Mouse (Mus musculus) forebrain, embryonic 13.5 days (tissue): ENCODE data around the gene Vapa. TPM values are rescaled to one million over a fixed set of nuclear protein-coding genes. Genes with fewer than 3 reads are reported as not detected.
"Not testable (repeated sequence)": the region's sequence is repeated elsewhere in the genome, so short reads cannot be mapped to it uniquely, and the experiment has no call there.

Experiments
- ATAC-seq: fragments of 200-750 bp; cut with Nextera tagmentation; 2 replicates; pipeline ENCODE4 v1.8.0; 2017
- H3K27ac ChIP-seq: fragments of 300-500 bp; sonication (generic); 2 replicates; pipeline ENCODE4 v1.5.1; 2015; ENCODE audit warnings: inconsistent platforms, mild to moderate bottlenecking, moderate library complexity
- H3K27me3 ChIP-seq: fragments of 300-500 bp; sonication (generic); 2 replicates; pipeline ENCODE4 v1.6.1; 2015; ENCODE audit warnings: mild to moderate bottlenecking, inconsistent platforms
- H3K36me3 ChIP-seq: fragments of 300-500 bp; sonication (generic); 2 replicates; pipeline ENCODE4 v1.6.1; 2015; ENCODE audit warnings: mild to moderate bottlenecking, inconsistent platforms; ENCODE audit not compliant: poor library complexity, severe bottlenecking
- H3K4me1 ChIP-seq: fragments of 300-500 bp; sonication (generic); 2 replicates; pipeline ENCODE4 v1.6.1; 2015; ENCODE audit warnings: inconsistent platforms
- H3K4me2 ChIP-seq: fragments of 300-500 bp; sonication (generic); 2 replicates; pipeline ENCODE4 v1.6.1; 2015; ENCODE audit warnings: inconsistent platforms, mild to moderate bottlenecking, moderate library complexity
- H3K4me3 ChIP-seq: fragments of 300-500 bp; sonication (generic); 2 replicates; pipeline ENCODE4 v1.5.1; 2015; ENCODE audit warnings: mild to moderate bottlenecking, inconsistent platforms
- H3K9ac ChIP-seq: fragments of 300-500 bp; sonication (generic); 2 replicates; pipeline ENCODE4 v1.6.1; 2015; ENCODE audit warnings: mild to moderate bottlenecking, inconsistent platforms
- H3K9me3 ChIP-seq: fragments of 300-500 bp; sonication (generic); replicated peaks from 2 replicates; pipeline ENCODE4 v1.6.1; 2016; ENCODE audit warnings: inconsistent platforms
- WGBS: fragments of 180-500 bp; shearing (Covaris S2); methylation state at CpG from one replicate; pipeline ENCODE4 v1.1.7; 2015; 5-methylcytosine and 5-hydroxymethylcytosine counted together
- polyA plus RNA-seq: library from polyadenylated mRNA; unstranded; fragments of >200 nt; fragmentation: Nextera tagmentation; extraction: Ambion mirVana; gene quantifications from 2 replicates; pipeline ENCODE4 v1.2.1, GENCODE M21; 2015

The Vapa gene
- polyA plus RNA-seq, 1 experiment from 2014 or later: 221 TPM

- Histone ChIP-seq H3K4me3 (no peak overlapping the region), H3K4me1 (no peaks in the 10 kb centered on the region), H3K9ac (no peak overlapping the region), H3K4me2 (no peak overlapping the region), H3K9me3 (no peaks in the 10 kb centered on the region), H3K27ac (no peak overlapping the region), H3K27me3 (no peaks in the 10 kb centered on the region), H3K36me3 (no peaks in the 10 kb centered on the region)
- WGBS: 85% methylated on average over 5 of the region's 5 CpGs
- ATAC-seq: no peak
These were observed 30.2 kb upstream of the Vapa start for GRCm38 (mm10) chr17:65643579-65643978.

- Histone ChIP-seq H3K27ac (no peak overlapping the region), H3K27me3 (no peaks in the 10 kb centered on the region), H3K36me3 (no peaks in the 10 kb centered on the region), H3K4me3 (no peak overlapping the region), H3K9ac (no peak overlapping the region), H3K9me3 (no peaks in the 10 kb centered on the region), H3K4me1 (no peaks in the 10 kb centered on the region), H3K4me2 (no peak overlapping the region)
- 38% methylated on average over 10 of the region's 10 CpGs for WGBS
- ATAC-seq: no peak
These were observed 29.7 kb upstream of the Vapa start for GRCm38 (mm10) chr17:65643051-65643521.

GRCm38 (mm10) chr17:65642578-65642991, 29.2 kb upstream of the Vapa start:
- Histone ChIP-seq H3K27ac (no peak overlapping the region), H3K4me3 (no peak overlapping the region), H3K4me1 (no peaks in the 10 kb centered on the region), H3K36me3 (no peaks in the 10 kb centered on the region), H3K9ac (no peak overlapping the region), H3K4me2 (no peak overlapping the region), H3K27me3 (no peaks in the 10 kb centered on the region), H3K9me3 (no peaks in the 10 kb centered on the region)
- 0 out of 2 replicates have a peak, but pooled peaks have one; percentile 6 for ATAC-seq
- 21% methylated on average over 5 of the region's 5 CpGs for WGBS

- Histone ChIP-seq H3K9ac (no peak within 1 kb of the TSS), H3K36me3 (no peaks in the 10 kb centered on the region), H3K4me1 (no peaks in the 10 kb centered on the region), H3K4me3 (no peak within 1 kb of the TSS), H3K4me2 (no peak within 1 kb of the TSS), H3K9me3 (no peaks in the 10 kb centered on the region), H3K27ac (no peak within 1 kb of the TSS), H3K27me3 (no peaks in the 10 kb centered on the region)
- ATAC-seq: no peak
- whole genome bisulfite sequencing: 93% methylated on average over 11 of the region's 11 CpGs
These were observed 28.4 kb upstream of the Vapa start, which contains the start of gene Txndc2 for GRCm38 (mm10) chr17:65641734-65642218. Txndc2 (minus strand) TSS chr17:65642168.

GRCm38 (mm10) chr17:65639144-65639543, 25.8 kb upstream of the Vapa start:
- WGBS: 97% methylated on average over 1 of the region's 1 CpGs
- H3K36me3 ChIP-seq: no peaks in the 10 kb centered on the region
- H3K9me3 ChIP-seq: no peaks in the 10 kb centered on the region
- no peak overlapping the region for H3K27ac ChIP-seq
- no peak overlapping the region for H3K9ac ChIP-seq
- no peak for ATAC-seq
- H3K4me1 ChIP-seq: no peaks in the 10 kb centered on the region
- H3K4me2 ChIP-seq: no peak overlapping the region
- H3K4me3 ChIP-seq: no peak overlapping the region
- H3K27me3 ChIP-seq: no peaks in the 10 kb centered on the region

- WGBS: 89% methylated on average over 14 of the region's 14 CpGs
- H3K27me3 ChIP-seq: no peaks in the 10 kb centered on the region
- no peaks in the 10 kb centered on the region for H3K9me3 ChIP-seq
These were observed 22.5 kb upstream of the Vapa start for GRCm38 (mm10) chr17:65635715-65636360.

GRCm38 (mm10) chr17:65629943-65630342, 16.6 kb upstream of the Vapa start:
- ATAC-seq: no peak
- H3K27me3 ChIP-seq: no peaks in the 10 kb centered on the region
- no peak overlapping the region for H3K4me3 ChIP-seq
- H3K4me1 ChIP-seq: no peaks in the 10 kb centered on the region
- no peaks in the 10 kb centered on the region for H3K9me3 ChIP-seq
- no peaks in the 10 kb centered on the region for H3K36me3 ChIP-seq
- no peak overlapping the region for H3K27ac ChIP-seq
- H3K9ac ChIP-seq: no peak overlapping the region
- WGBS: 86% methylated on average over 6 of the region's 6 CpGs
- no peak overlapping the region for H3K4me2 ChIP-seq

More at GRCm38 (mm10) chr17:65635715-65636360, 22.5 kb upstream of the Vapa start:
- H3K4me2 ChIP-seq: no peak overlapping the region
- H3K4me3 ChIP-seq: no peak overlapping the region
- H3K9ac ChIP-seq: no peak overlapping the region
- H3K27ac ChIP-seq: no peak overlapping the region
- ATAC-seq: no peak
- H3K36me3 ChIP-seq: no peaks in the 10 kb centered on the region
- H3K4me1 ChIP-seq: no peaks in the 10 kb centered on the region

- ATAC-seq, H3K27ac ChIP-seq, H3K36me3 ChIP-seq, H3K9ac ChIP-seq, H3K4me3 ChIP-seq, H3K4me2 ChIP-seq, H3K9me3 ChIP-seq, H3K4me1 ChIP-seq, H3K27me3 ChIP-seq: not testable (repeated sequence)
- 82% methylated on average over 13 of the region's 13 CpGs for WGBS
These were observed 15.6 kb upstream of the Vapa start for GRCm38 (mm10) chr17:65628823-65629532.

- Histone ChIP-seq H3K27ac (no peak overlapping the region), H3K9me3 (no peaks in the 10 kb centered on the region; the same call in 1 of the 2 replicates), H3K4me2 (no peak overlapping the region), H3K27me3 (no peaks in the 10 kb centered on the region), H3K36me3 (no peaks in the 10 kb centered on the region), H3K4me3 (no peak overlapping the region), H3K9ac (no peak overlapping the region), H3K4me1 (no peaks in the 10 kb centered on the region)
- ATAC-seq: no peak
- 92% methylated on average over 6 of the region's 6 CpGs for WGBS
These were observed 12.9 kb upstream of the Vapa start for GRCm38 (mm10) chr17:65626301-65626700.

- Histone ChIP-seq H3K9me3 (no peaks in the 10 kb centered on the region; the same call in 1 of the 2 replicates), H3K36me3 (no peaks in the 10 kb centered on the region), H3K4me3 (no peak overlapping the region), H3K4me2 (no peak overlapping the region), H3K27ac (no peak overlapping the region), H3K4me1 (no peaks in the 10 kb centered on the region), H3K9ac (no peak overlapping the region), H3K27me3 (no peaks in the 10 kb centered on the region)
- 90% methylated on average over 6 of the region's 6 CpGs for WGBS
- ATAC-seq: no peak
These were observed 12.2 kb upstream of the Vapa start for GRCm38 (mm10) chr17:65625563-65625962.

GRCm38 (mm10) chr17:65623130-65623529, 9.8 kb upstream of the Vapa start:
- no peak overlapping the region for H3K4me2 ChIP-seq
- no peaks in the 10 kb centered on the region; the same call in 1 of the 2 replicates for H3K9me3 ChIP-seq
- H3K27me3 ChIP-seq: no peaks in the 10 kb centered on the region
- no peaks in the 10 kb centered on the region for H3K36me3 ChIP-seq
- no peak overlapping the region for H3K9ac ChIP-seq
- H3K4me1 ChIP-seq: no peaks in the 10 kb centered on the region
- no peak overlapping the region for H3K27ac ChIP-seq
- H3K4me3 ChIP-seq: no peak overlapping the region
- no peak for ATAC-seq

- H3K4me2 ChIP-seq: no peak overlapping the region
- no peak overlapping the region for H3K27ac ChIP-seq
- peaks cover 7% of the 10 kb centered on the region; the same call in 1 of the 2 replicates for H3K4me1 ChIP-seq
- no peak overlapping the region for H3K9ac ChIP-seq
- no peaks in the 10 kb centered on the region for H3K9me3 ChIP-seq
- H3K27me3 ChIP-seq: no peaks in the 10 kb centered on the region
- WGBS: 87% methylated on average over 2 of the region's 2 CpGs
- no peaks in the 10 kb centered on the region for H3K36me3 ChIP-seq
- ATAC-seq: no peak
- H3K4me3 ChIP-seq: no peak overlapping the region
These were observed 5.1 kb upstream of the Vapa start for GRCm38 (mm10) chr17:65618431-65618830.
